Mouse (Mus musculus): ENCODE data around the gene Abcc9. TPM values are rescaled to one million over a fixed set of nuclear protein-coding genes. Genes with fewer than 3 reads are reported as not detected.
"Not testable (repeated sequence)": the region's sequence is repeated elsewhere in the genome, so short reads cannot be mapped to it uniquely, and the experiment has no call there.

Gene Abcc9
- polyA plus RNA-seq, 1 experiment from 2014 or later, result 5.8 TPM

- no peak overlapping the region for H3K4me2 ChIP-seq (ENCODE audit: low read depth, low read length)
- no peaks in the 10 kb centered on the region for H3K4me1 ChIP-seq (replicated peaks; ENCODE audit: control insufficient read depth, insufficient read depth, low read length)
- H3K36me3 ChIP-seq (ENCODE audit: control insufficient read depth, insufficient read depth, low read length), result no peaks in the 10 kb centered on the region
- ATAC-seq (ENCODE audit: low read depth), result no peak
- H3K27ac ChIP-seq (ENCODE audit: low read length), result no peak overlapping the region
- H3K9ac ChIP-seq (ENCODE audit: low read length), result no peak overlapping the region
- H3K4me3 ChIP-seq (ENCODE audit: low read length), result no peak overlapping the region
- H3K9me3 ChIP-seq (ENCODE audit: control insufficient read depth, low read length), result no peaks in the 10 kb centered on the region; the same call in 1 of the 2 replicates
- 60% methylated on average over 7 of the region's 7 CpGs for WGBS
- H3K27me3 ChIP-seq (ENCODE audit: control insufficient read depth, insufficient read depth, low read depth, low read length), result no peaks in the 10 kb centered on the region
These were observed 19.0 kb downstream of the Abcc9 start for GRCm38 (mm10) chr6:142682985-142683691.

GRCm38 (mm10) chr6:142670021-142670420, 32.1 kb downstream of the Abcc9 start:
- H3K27ac ChIP-seq (ENCODE audit: low read length), result no peak overlapping the region
- H3K9ac ChIP-seq (ENCODE audit: low read length), result no peak overlapping the region
- H3K4me3 ChIP-seq (ENCODE audit: low read length), result no peak overlapping the region
- H3K4me2 ChIP-seq (ENCODE audit: low read depth, low read length), result no peak overlapping the region
- H3K36me3 ChIP-seq (ENCODE audit: control insufficient read depth, insufficient read depth, low read length), result no peaks in the 10 kb centered on the region; the same call in 1 of the 2 replicates
- H3K4me1 ChIP-seq (replicated peaks; ENCODE audit: control insufficient read depth, insufficient read depth, low read length), result peaks cover 3% of the 10 kb centered on the region; the same call in 1 of the 2 replicates
- no peaks in the 10 kb centered on the region; the same call in 1 of the 2 replicates for H3K9me3 ChIP-seq (ENCODE audit: control insufficient read depth, low read length)
- ATAC-seq (ENCODE audit: low read depth), result no peak
- WGBS, result 75% methylated on average over 2 of the region's 2 CpGs
- H3K27me3 ChIP-seq (ENCODE audit: control insufficient read depth, insufficient read depth, low read depth, low read length), result no peaks in the 10 kb centered on the region

GRCm38 (mm10) chr6:142669343-142669742, 32.8 kb downstream of the Abcc9 start:
- H3K4me1 ChIP-seq (replicated peaks; ENCODE audit: control insufficient read depth, insufficient read depth, low read length), result peaks cover 3% of the 10 kb centered on the region; the same call in 1 of the 2 replicates
- H3K27ac ChIP-seq (ENCODE audit: low read length), result no peak overlapping the region
- no peak overlapping the region for H3K4me2 ChIP-seq (ENCODE audit: low read depth, low read length)
- H3K9me3 ChIP-seq (ENCODE audit: control insufficient read depth, low read length), result no peaks in the 10 kb centered on the region; the same call in 1 of the 2 replicates
- no peak overlapping the region for H3K4me3 ChIP-seq (ENCODE audit: low read length)
- H3K36me3 ChIP-seq (ENCODE audit: control insufficient read depth, insufficient read depth, low read length), result no peaks in the 10 kb centered on the region; the same call in 1 of the 2 replicates
- no peaks in the 10 kb centered on the region for H3K27me3 ChIP-seq (ENCODE audit: control insufficient read depth, insufficient read depth, low read depth, low read length)
- ATAC-seq (ENCODE audit: low read depth), result peak; percentile 62; the same call in 1 of the 2 replicates
- 71% methylated on average over 6 of the region's 6 CpGs for WGBS
- no peak overlapping the region for H3K9ac ChIP-seq (ENCODE audit: low read length)

- no peaks in the 10 kb centered on the region; the same call in 1 of the 2 replicates for H3K9me3 ChIP-seq (ENCODE audit: control insufficient read depth, low read length)
- ATAC-seq (ENCODE audit: low read depth), result no peak
- H3K4me2 ChIP-seq (ENCODE audit: low read depth, low read length), result no peak overlapping the region
These were observed 33.3 kb downstream of the Abcc9 start for GRCm38 (mm10) chr6:142668831-142669230.

GRCm38 (mm10) chr6:142668419-142668766, 33.7 kb downstream of the Abcc9 start:
- H3K27me3 ChIP-seq (ENCODE audit: control insufficient read depth, insufficient read depth, low read depth, low read length), result no peaks in the 10 kb centered on the region
- WGBS, result 8% methylated on average over 1 of the region's 1 CpGs
- no peaks in the 10 kb centered on the region; the same call in 1 of the 2 replicates for H3K9me3 ChIP-seq (ENCODE audit: control insufficient read depth, low read length)
- no peak overlapping the region for H3K9ac ChIP-seq (ENCODE audit: low read length)
- no peak overlapping the region for H3K4me3 ChIP-seq (ENCODE audit: low read length)
- ATAC-seq (ENCODE audit: low read depth), result no peak
- no peaks in the 10 kb centered on the region; the same call in 1 of the 2 replicates for H3K36me3 ChIP-seq (ENCODE audit: control insufficient read depth, insufficient read depth, low read length)
- no peak overlapping the region for H3K27ac ChIP-seq (ENCODE audit: low read length)
- H3K4me1 ChIP-seq (replicated peaks; ENCODE audit: control insufficient read depth, insufficient read depth, low read length), result peaks cover 3% of the 10 kb centered on the region; the same call in 1 of the 2 replicates
- no peak overlapping the region for H3K4me2 ChIP-seq (ENCODE audit: low read depth, low read length)

More at GRCm38 (mm10) chr6:142668831-142669230, 33.3 kb downstream of the Abcc9 start:
- H3K9ac ChIP-seq (ENCODE audit: low read length), result no peak overlapping the region
- no peak overlapping the region for H3K27ac ChIP-seq (ENCODE audit: low read length)
- WGBS, result 69% methylated on average over 6 of the region's 6 CpGs
- H3K4me3 ChIP-seq (ENCODE audit: low read length), result no peak overlapping the region
- no peaks in the 10 kb centered on the region; the same call in 1 of the 2 replicates for H3K36me3 ChIP-seq (ENCODE audit: control insufficient read depth, insufficient read depth, low read length)
- H3K27me3 ChIP-seq (ENCODE audit: control insufficient read depth, insufficient read depth, low read depth, low read length), result no peaks in the 10 kb centered on the region
- H3K4me1 ChIP-seq (replicated peaks; ENCODE audit: control insufficient read depth, insufficient read depth, low read length), result peaks cover 3% of the 10 kb centered on the region; the same call in 1 of the 2 replicates

GRCm38 (mm10) chr6:142667701-142668418, 34.3 kb downstream of the Abcc9 start:
- H3K9ac ChIP-seq (ENCODE audit: low read length), result no peak overlapping the region
- no peaks in the 10 kb centered on the region for H3K36me3 ChIP-seq (ENCODE audit: control insufficient read depth, insufficient read depth, low read length)
- H3K9me3 ChIP-seq (ENCODE audit: control insufficient read depth, low read length), result no peaks in the 10 kb centered on the region
- no peaks in the 10 kb centered on the region for H3K27me3 ChIP-seq (ENCODE audit: control insufficient read depth, insufficient read depth, low read depth, low read length)
- 74% methylated on average over 7 of the region's 7 CpGs for WGBS
- no peak for ATAC-seq (ENCODE audit: low read depth)
- no peak overlapping the region for H3K4me3 ChIP-seq (ENCODE audit: low read length)
- no peak overlapping the region for H3K4me2 ChIP-seq (ENCODE audit: low read depth, low read length)
- peaks cover 3% of the 10 kb centered on the region; the same call in 1 of the 2 replicates for H3K4me1 ChIP-seq (replicated peaks; ENCODE audit: control insufficient read depth, insufficient read depth, low read length)
- no peak overlapping the region for H3K27ac ChIP-seq (ENCODE audit: low read length)

- not testable (repeated sequence) for H3K4me1 ChIP-seq (replicated peaks; ENCODE audit: control insufficient read depth, insufficient read depth, low read length); H3K9ac ChIP-seq (ENCODE audit: low read length); H3K4me2 ChIP-seq (ENCODE audit: low read depth, low read length); H3K27ac ChIP-seq (ENCODE audit: low read length); H3K9me3 ChIP-seq (ENCODE audit: control insufficient read depth, low read length); H3K36me3 ChIP-seq (ENCODE audit: control insufficient read depth, insufficient read depth, low read length); H3K4me3 ChIP-seq (ENCODE audit: low read length); ATAC-seq (ENCODE audit: low read depth); H3K27me3 ChIP-seq (ENCODE audit: control insufficient read depth, insufficient read depth, low read depth, low read length)
- WGBS, result 92% methylated on average over 3 of the region's 3 CpGs
These were observed 40.1 kb downstream of the Abcc9 start for GRCm38 (mm10) chr6:142662056-142662455.

- H3K4me1 ChIP-seq (replicated peaks; ENCODE audit: control insufficient read depth, insufficient read depth, low read length), result no peaks in the 10 kb centered on the region
- H3K36me3 ChIP-seq (ENCODE audit: control insufficient read depth, insufficient read depth, low read length), result no peaks in the 10 kb centered on the region
- no peaks in the 10 kb centered on the region for H3K27me3 ChIP-seq (ENCODE audit: control insufficient read depth, insufficient read depth, low read depth, low read length)
- no peak overlapping the region for H3K27ac ChIP-seq (ENCODE audit: low read length)
- no peak overlapping the region for H3K4me2 ChIP-seq (ENCODE audit: low read depth, low read length)
- ATAC-seq (ENCODE audit: low read depth), result no peak
- no peaks in the 10 kb centered on the region for H3K9me3 ChIP-seq (ENCODE audit: control insufficient read depth, low read length)
- H3K4me3 ChIP-seq (ENCODE audit: low read length), result no peak overlapping the region
- WGBS, result 66% methylated on average over 5 of the region's 5 CpGs
- H3K9ac ChIP-seq (ENCODE audit: low read length), result no peak overlapping the region
These were observed 43.1 kb downstream of the Abcc9 start for GRCm38 (mm10) chr6:142659038-142659437.

GRCm38 (mm10) chr6:142654561-142654960, 47.6 kb downstream of the Abcc9 start:
- Histone ChIP-seq H3K4me1 (replicated peaks; ENCODE audit: control insufficient read depth, insufficient read depth, low read length) (no peaks in the 10 kb centered on the region), H3K4me3 (ENCODE audit: low read length) (no peak overlapping the region), H3K9me3 (ENCODE audit: control insufficient read depth, low read length) (no peaks in the 10 kb centered on the region), H3K4me2 (ENCODE audit: low read depth, low read length) (no peak overlapping the region), H3K9ac (ENCODE audit: low read length) (no peak overlapping the region), H3K27ac (ENCODE audit: low read length) (no peak overlapping the region), H3K27me3 (ENCODE audit: control insufficient read depth, insufficient read depth, low read depth, low read length) (no peaks in the 10 kb centered on the region), H3K36me3 (ENCODE audit: control insufficient read depth, insufficient read depth, low read length) (no peaks in the 10 kb centered on the region)
- no peak for ATAC-seq (ENCODE audit: low read depth)
- WGBS, result 34% methylated on average over 5 of the region's 5 CpGs
